Mouse (Mus musculus): Measurements from ENCODE around the gene Nfx1.

Nfx1 gene

DNA sequence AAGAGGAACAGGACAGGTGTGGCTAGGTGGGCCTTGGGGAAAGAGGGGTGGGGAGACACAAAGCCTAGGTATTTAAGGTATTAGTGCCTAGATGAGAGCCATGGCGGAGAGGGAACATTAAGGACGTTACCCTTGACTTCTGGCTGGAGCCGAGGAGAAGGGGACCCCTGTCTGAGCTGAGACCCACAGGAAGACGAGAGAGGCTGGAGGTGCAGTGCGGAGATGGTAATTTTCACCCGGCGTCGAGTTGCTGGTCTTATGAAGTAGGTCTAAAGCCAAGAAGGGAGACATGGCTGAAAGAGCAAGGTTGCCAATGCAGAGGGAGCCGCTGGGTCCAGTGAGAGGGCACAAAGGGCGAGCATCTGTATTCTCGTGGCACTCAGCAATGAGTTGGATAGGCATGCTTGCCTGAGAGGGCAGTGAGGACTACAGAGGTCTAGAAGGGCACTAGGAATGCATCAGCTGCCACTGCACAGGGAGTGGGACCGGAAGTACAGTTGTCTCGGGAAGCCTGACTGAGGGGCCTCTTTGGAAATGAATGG is 75.6 kb downstream of the Nfx1 start:
- DNase-seq (ENCODE audit: low read depth, low spot score): no peak

DNA sequence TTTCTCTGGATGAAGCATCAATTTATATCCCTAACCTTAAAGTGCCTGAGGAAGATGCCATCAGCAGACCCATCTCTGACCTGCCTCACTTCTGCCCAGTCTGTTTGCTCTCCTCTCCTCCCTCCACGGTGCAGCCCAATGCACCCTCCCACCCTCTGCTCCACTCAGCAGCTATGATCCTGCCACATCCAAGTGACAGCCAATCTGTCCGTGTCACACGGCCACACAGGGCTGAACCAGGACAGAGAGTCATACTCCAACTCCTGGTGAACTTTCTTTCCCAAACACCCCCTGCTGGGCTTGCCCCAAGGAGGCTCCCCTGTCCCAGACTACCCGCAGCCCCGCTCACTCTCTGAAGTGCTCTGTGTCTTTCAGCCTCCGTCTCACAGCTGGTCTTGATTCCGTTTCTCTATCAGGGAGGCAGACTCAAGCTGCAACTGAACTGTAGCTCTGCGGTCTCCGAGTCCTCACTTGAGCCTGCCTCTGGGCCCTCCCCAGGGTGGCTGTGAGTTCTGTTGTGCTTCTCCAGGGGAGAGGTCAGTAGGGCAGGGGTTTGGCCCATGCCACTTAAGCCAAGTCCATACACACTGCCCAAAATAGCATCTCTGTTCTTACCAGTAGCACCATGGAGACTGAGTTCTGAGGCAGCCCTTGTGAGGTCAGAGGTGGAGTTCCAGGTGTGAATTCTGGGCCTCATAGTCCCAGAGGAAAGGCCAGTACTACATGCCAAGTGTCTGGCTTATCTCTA is 77.0 kb downstream of the Nfx1 start, which contains the start of gene Aqp7:
Aqp7 (minus strand) TSS at position 616 of the 748 bp plus-strand sequence.
- no peak for DNase-seq (ENCODE audit: low read depth, low spot score)

DNA sequence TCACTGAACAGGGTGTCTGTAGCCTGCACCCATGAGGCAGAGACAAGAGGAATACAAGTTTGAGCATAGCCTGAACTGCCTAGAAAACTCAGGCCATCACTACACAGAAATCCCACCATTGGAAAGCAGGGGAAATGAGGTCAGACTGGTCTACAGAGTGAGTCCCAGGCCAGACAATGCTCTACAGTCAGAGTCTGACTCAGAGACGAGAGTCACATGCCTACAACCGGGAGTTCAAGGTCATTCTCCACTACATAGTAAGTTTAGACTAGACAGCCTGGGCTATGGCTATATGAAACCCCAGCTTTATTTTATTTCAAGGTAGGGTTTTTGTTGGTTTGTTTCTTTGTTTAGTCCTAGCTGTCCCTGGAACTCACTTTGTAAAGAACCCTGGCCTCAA is 78.2 kb downstream of the Nfx1 start:
- DNase-seq (ENCODE audit: low read depth, low spot score): no peak

DNA sequence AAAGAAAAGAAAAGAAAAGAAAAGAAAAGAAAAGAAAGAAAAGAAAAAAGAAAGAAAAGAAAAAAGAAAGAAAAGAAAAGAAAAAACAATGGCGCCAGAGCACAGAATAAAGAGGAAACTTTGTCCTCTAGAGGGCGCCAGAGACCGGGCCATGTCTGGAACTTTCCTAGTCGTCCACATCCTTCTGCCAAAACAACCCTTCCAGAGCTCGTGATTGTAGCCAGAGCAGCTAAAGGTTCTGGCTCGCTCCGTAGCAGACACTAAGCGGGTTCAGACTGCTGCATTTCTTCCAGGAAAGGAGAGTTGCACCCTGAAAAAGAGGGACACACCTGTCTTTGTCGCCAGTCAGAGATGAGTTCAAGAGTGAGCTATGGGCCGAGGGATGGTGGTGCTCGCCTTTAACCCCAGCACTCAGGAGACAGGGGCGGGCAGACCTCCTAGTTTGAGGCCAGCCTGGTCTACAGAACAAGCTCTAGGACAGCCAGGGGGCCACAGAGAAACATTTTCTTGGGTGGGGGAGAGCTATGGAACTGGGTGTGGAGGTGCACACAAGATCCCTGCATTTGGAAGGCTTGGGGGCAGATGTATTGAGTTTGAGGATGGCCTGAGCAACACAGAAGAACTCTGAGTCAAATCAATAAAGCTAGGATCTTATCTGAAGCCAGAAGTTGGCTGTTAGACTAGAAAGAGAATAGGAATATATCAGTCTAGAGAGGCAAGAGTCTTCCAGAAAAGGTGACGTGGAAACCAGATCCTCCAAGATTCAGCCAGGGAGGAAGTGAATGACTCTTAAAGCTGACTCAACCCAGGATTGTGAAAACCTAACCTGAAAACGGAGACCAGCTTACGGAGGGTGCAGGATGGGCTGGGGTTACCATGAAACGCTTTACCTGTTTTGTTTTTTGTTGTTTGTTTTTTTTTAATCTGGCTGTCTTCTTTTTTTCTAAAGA is 80.3 kb downstream of the Nfx1 start:
- DNase-seq (ENCODE audit: low read depth, low spot score): peak; percentile 59

DNA sequence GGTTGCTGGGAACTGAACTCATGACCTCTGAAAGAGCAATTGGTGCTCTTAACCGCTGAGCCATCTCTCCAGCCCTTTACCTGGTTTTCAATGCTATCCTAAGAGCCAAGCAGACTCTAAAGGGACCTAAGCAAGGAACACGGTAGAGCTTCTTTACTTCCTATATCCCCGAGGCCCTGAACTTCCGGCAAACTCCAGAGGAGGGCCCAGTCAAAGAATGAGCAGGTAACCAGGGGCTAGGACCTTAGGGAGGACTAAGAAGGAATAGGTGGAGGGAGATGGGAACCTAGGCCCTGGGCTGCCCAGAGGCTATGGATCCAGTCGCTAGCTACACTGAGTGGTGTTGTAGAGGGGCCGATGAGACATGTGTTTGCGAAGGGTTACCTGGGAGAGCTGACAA is 81.1 kb downstream of the Nfx1 start:
- DNase-seq (ENCODE audit: low read depth, low spot score): no peak

DNA sequence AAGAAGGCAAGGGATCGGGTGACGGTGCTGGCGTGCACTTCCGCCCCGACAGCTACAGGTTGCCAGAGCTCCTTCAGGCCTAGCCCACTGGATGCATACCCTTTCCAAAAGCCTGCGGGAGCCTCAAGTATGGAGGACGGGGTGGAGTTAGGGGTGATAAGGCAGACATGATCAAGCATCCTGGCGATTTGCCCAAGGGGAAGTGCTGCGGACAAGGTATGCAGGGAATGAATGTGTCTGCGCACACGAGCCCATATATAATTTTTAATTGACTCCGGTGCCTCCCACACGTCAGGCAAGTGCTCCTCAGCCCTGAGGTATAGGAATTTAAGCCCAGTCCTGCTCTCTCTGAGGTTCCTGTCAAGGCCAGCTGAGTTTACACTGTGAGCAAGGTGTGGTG is 84.4 kb downstream of the Nfx1 start:
- DNase-seq (ENCODE audit: low read depth, low spot score): no peak

DNA sequence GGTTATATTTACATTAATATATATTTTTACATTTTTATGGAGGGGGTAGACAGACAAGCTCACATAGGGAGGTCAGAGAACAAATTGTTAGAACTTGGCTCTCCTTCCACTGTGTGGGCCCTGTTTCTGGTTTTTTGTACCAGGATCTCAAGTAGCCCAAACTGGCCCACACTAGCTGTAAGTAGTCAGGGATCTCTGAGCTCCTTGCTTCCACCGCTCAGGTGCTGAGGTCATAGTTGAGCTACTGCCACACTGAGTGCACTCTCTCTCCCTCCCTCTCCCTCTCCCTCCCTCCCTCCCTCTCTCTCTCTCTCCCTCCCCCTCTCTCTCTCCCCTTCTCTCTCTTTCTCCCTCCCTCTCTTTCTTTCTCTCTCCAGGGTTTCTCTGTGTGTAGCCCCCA is 85.5 kb downstream of the Nfx1 start:
- no peak for DNase-seq (ENCODE audit: low read depth, low spot score)

DNA sequence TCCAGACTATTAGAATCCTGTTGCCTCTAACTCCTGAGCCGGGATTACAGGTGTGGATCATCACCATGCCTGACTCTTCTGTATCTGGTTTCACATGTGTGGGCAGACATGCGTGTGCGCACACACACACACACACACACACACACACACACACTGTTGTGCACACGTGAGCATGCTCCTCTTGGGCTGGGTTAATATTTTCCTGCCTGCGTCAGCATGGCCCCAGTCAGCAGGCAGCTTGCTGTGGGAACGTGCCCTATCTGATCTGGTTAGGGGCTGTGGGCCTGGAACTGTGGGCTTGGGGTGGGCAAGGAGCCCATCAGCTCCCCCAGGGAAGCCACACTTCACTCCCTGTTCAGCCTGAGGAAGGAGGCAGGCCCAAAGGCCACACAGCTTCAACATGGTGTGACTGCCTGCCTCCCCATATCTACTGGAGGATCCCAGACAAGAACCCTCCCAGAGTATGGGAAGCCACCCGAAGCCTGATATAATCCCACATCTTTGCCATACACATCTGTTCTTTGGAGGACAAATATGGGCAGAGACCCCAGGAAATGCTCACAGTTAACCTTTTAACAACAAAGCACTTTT is 86.1 kb downstream of the Nfx1 start:
- no peak for DNase-seq (ENCODE audit: low read depth, low spot score)

DNA sequence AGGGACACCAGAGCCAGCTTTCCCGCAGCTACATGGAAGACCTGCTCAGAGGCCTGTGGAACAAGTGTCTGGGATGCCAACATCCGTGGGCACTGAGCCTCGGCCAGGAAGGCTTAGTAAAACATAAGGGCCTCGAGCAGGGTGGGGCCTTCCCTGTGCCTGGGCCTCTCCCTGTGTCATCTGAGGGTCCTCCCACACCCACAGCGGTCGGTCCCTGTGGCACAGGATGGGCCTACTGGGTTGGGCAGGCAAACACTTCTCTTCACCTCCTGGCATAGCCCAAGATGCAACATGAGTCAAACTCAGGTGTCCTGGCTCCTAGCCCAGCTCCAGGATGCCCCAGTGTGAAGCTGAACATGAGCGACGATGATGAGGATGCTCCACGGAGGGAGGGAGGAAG is 86.7 kb downstream of the Nfx1 start:
- DNase-seq (ENCODE audit: low read depth, low spot score): no peak

DNA sequence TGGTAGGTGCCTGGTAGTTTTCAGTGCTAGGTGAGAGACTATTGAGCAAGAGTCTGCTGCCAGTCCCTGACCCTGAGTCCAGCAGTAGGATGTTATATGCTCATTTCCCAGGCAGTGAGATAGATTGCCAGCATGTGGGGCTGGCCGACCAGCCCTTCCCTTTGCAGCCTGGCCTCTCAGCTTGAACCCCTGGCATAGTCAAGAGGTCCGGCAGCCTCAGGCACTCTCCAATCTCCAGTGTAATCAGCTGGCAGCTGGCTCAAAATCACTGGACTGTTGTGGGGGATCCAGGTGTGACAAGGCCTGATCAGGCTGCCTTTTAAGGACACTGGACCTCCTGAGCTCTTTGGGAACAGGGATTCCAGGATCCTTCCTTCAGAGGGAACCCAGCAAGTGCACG is 92.6 kb downstream of the Nfx1 start:
- DNase-seq (ENCODE audit: low read depth, low spot score): no peak

DNA sequence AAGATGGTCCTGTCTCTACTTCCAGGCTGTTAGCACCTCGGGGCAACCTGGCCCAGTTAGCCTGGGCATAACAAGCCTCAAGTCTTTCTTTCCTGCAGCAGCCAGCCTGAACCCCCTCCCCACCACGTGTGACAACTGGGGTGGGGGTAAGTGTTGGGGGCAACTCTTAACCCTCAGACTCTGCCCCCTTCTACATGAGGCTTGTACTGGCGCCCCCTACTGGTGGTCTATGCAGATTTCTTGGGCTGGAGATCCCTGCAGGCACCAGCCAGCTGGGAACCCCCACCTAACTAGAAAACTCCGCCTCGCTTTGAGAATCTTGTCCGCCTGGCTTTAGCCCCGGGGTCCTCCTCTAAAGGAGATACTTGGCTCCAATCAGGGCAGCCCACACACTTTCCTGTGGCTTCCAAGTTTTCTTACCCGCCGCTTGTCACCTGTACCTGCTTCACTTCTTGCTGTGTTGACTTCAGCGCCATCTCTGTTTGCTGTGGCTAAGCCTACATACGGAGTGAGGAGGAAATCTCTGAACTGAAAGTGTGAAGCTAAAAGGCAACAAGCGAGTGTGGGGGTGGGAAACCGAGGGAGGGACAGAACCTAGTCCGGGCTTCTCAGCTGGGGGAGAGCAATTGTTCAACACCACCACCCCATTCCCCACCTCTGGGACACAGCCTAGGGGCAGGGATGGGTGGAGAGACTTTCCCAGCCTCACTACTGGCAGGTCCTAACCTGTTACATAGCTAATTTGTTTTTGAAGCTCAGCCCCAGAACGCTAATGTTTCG is 93.4 kb downstream of the Nfx1 start:
- DNase-seq (ENCODE audit: low read depth, low spot score): no peak

DNA sequence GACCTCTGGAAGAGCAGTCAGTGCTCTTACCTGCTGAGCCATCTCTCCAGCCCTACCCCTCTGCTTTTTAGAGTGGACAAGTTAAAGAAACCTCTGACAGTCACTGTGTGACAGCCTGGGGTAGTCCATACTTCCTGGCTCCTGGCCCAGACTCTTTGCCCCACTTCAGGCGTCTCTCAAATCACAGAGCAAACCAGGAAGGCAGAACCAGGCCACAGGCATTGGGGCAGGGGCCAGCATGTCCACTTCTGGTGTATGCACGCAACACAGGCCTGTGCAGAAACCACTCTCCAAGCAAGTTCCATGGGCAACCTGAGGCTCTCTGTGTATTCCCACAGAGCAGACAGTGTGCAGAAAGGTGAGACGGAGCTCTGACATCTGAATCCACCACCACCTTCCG is 94.5 kb downstream of the Nfx1 start:
- DNase-seq (ENCODE audit: low read depth, low spot score): no peak

DNA sequence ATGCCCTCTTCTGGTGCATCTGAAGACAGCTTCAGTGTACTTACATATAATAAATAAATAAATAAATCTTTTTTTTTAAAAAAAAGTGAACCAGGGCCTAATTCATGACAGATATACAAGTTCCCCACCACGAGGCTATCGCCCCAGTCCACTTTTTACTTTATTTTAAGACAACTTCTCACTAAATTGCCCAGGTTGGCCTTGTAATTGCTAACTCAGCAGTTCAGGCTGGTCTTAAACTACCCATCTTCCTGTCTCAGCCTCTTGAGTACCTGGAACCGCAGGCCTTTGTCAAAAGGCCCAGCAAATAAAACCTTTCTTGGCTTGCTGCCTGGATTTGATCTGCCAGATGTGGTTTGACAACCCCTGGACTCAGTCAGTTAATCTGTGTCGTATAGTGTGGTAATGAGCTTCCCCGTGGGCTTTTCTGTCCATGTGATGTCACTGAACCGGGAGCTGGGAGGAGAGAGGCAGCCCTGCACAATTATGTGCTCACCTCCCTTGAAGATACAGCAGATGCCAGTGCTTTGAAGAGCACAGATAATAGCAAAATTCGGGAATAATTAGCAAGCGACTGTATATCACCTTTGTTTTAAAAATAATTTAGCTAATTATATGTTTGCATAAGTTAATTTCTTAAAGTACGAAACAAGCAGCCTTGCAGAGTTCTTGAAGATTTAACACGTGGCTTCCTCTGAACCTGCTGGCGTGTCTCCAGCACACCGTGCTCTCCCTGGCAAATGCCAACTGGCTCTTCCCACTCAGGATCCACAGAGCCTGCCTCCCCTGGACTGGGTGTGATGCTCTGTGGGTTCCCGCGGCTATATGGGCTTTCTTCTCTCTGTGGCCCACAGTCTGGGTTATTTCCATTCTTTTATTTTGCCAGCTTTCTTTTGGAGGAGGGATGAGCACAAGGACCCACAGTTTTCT is 101.1 kb downstream of the Nfx1 start:
- no peak for DNase-seq (ENCODE audit: low read depth, low spot score)

DNA sequence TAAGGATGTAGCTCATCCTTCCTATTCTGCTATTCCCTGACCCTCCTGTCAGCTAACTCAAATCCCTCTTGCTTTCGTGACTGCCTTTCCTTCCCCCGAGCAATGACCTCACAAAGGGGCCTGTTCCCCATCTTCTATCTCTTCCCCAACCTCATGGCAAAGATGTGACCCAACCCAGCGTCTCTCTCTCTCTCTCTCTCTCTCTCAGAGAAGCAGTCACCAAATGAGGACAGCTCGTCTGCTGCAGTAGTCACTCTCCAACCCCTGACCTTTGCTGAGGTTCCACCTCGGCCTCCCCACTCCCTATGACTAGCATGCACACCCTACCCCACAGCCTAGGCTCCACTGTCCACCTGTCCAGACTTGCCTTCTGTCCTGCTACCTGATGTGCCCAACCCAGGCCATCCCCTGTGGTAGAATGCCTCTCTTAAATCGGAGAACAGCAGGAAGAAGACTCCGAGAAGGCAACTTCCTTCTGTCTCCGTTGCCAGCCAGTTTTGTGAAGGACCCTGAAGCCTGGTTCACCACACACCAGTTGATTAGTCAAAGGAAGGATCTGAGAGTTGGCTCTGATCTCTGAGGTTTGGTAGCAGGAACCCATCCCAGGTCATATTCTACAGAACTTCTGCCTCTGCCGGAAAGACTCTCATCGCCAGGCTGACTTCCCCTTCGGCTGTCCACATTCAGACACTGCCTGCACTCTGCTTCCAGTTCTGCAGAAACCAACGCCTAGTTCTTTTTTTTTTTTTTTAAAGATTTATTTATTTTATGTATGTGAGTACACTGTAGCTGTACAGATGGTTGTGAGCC is 102.5 kb downstream of the Nfx1 start:
- no peak for DNase-seq (ENCODE audit: low read depth, low spot score)

DNA sequence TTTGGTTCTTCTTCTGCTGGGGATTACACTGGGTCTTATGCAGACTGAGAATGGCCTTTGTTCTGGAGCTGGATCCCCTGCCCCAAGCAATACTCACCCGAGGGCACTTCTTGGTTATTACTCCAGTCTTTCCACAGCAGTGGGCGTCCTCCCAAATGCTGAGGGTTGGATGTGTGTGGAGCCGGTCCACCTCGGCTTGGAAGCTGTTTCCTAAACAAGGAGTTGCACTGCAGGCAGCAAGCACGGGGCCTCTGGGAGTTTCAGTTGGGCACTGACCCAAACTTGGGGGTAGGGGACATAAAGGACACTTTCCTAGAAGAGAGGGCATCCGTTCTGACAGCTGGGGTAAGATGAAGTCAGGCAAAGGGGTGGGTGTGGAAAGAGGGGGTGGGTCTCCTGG is 103.8 kb downstream of the Nfx1 start:
- no peak for DNase-seq (ENCODE audit: low read depth, low spot score)
